Mouse (Mus musculus): Measurements from ENCODE around the gene Mlh1. TPM values are rescaled to one million over a fixed set of nuclear protein-coding genes. Genes with fewer than 3 reads are reported as not detected.
A peak's percentile ranks its signal among the peaks of the same experiment; 100 is the strongest.

Gene Mlh1
- polyA plus RNA-seq, 1 experiment = not detected

DNA sequence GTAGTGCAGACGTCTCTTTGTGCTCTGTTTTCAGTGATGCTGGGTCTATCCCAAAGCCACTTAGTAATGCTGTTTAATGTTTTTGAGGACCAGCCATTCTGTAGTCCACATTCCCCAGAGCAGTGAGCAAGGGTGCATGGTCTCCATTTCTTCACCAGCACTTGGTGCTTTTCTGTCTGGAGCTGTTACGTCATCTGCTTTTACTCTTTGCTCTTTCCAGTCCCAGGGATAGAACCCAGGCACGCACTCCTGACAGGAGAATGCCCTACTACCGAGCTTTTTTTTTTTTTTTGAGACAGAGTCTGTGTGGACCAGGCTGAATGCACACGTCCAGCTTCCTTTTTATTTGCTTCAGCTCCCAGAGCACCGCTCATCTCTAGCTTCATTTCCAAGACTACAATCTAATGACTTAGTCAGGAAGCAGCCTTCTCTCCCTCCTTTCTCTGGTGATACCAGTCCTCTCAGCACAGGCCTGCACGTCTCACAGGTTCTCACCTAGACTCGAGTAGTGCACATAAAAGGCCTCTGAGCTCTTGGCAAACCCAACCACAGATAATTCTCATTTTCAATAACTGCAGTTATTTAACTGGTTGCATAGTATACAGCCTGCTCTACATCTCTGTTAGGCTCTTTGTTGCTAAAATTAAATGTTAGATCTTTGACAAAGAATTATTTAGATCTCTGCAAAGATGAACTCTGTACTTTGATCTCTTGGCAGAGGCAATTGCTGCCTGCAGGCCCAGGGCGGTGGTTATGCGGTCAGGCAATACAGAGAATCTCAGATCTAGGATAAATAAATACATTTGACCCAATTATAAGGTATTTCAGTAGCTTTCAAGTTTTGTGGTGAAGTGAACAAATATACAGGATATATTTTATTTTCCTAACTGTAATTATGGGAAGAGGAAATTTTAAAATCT, 60.2 kb downstream of the Mlh1 start:
- no peak for TF ChIP-seq CTCF (IDR thresholded peaks at IDR 0.05; ENCODE audit: insufficient read depth, low read depth, low read length)
- no peak for TF ChIP-seq POLR2A (IDR thresholded peaks at IDR 0.05; ENCODE audit: insufficient read depth, low read depth, low read length)
- H3K4me1 ChIP-seq (ENCODE audit: control insufficient read depth, insufficient read depth, low read length) = no peaks in the 10 kb centered on the region
- 83% methylated on average over 10 of the region's 10 CpGs for WGBS
- H3K4me3 ChIP-seq (ENCODE audit: insufficient read depth, low read depth, low read length) = no peak overlapping the region
- no peak overlapping the region for H3K27ac ChIP-seq (ENCODE audit: insufficient read depth, low read depth, low read length)

DNA sequence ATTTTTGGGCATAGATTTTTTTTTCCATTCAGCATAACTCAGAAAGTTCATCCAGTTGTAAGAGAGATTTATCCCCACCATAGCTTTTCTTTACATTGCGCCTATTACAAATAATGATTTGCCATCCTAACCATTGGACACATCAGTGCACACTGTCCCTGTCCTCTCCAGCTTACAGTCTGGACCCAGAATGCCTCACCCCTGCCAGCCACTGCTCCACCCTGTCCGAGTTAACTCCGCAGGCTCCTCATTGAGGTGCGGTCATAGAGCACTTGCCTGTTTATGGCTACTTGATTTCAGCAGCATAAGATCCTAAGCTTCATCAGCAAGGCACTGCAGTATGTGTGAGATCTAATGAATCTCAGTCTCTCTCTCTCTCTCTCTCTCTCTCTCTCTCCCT, 61.2 kb downstream of the Mlh1 start:
- TF ChIP-seq CTCF (IDR thresholded peaks at IDR 0.05; ENCODE audit: insufficient read depth, low read depth, low read length) (no peak), POLR2A (IDR thresholded peaks at IDR 0.05; ENCODE audit: insufficient read depth, low read depth, low read length) (no peak)

DNA sequence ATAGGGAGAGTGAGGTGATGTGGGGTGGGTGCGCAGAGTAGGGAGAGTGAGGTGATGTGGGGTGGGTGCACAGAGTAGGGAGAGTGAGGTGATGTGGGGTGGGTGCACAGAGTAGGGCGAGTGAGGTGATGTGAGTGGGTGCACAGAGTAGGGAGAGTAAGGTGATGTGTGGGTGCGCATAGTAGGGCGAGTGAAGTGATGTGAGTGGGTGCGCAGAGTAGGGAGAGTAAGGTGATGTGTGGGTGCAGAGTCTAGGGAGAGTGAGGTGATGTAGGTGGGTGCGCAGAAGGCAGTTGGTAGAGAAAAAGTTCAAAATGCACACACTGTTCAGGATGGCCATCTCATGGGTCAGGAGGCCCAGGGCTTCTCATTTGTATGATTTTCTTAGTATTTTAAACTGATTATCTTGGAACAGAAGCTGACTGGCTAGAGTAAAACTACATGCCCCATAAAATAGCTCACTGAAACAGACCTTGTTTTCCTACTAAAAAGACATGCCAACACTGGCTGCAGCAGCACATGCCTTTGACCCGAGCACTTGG, 62.4 kb downstream of the Mlh1 start:
- H3K4me1 ChIP-seq (ENCODE audit: control insufficient read depth, insufficient read depth, low read length) = 0 out of 2 replicates have a peak, but pooled peaks cover 3% of the 10 kb centered on the region
- TF ChIP-seq CTCF (IDR thresholded peaks at IDR 0.05; ENCODE audit: insufficient read depth, low read depth, low read length) (no peak), POLR2A (IDR thresholded peaks at IDR 0.05; ENCODE audit: insufficient read depth, low read depth, low read length) (no peak)
- no peak overlapping the region for H3K27ac ChIP-seq (ENCODE audit: insufficient read depth, low read depth, low read length)
- 95% methylated on average over 7 of the region's 7 CpGs for WGBS
- no peak overlapping the region for H3K4me3 ChIP-seq (ENCODE audit: insufficient read depth, low read depth, low read length)

More for the DNA sequence above, 61.2 kb downstream of the Mlh1 start:
- Histone ChIP-seq H3K4me3 (ENCODE audit: insufficient read depth, low read depth, low read length) (no peak overlapping the region), H3K4me1 (ENCODE audit: control insufficient read depth, insufficient read depth, low read length) (no peaks in the 10 kb centered on the region), H3K27ac (ENCODE audit: insufficient read depth, low read depth, low read length) (no peak overlapping the region)
- 92% methylated on average over 4 of the region's 4 CpGs for WGBS

DNA sequence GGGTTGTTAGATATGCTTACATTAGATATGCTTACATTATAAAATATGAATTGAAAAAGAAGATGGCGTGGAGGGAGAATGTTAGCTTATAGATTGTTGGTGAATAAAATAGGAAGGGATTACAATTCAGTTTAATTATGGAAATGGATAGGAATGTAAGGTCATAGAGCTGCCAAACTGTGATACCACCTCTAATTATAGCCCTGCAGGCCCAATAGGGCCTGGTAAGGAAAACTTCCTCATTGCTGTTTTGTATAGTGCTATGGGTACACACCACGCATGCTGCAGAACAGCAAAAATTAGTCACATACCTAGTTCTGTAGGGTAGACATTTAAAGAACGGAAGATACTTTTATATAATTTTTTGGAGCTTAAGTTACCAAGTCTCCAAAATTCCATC, 63.4 kb downstream of the Mlh1 start:
- H3K4me3 ChIP-seq (ENCODE audit: insufficient read depth, low read depth, low read length) = no peak overlapping the region
- TF ChIP-seq CTCF (IDR thresholded peaks at IDR 0.05; ENCODE audit: insufficient read depth, low read depth, low read length) (no peak), POLR2A (IDR thresholded peaks at IDR 0.05; ENCODE audit: insufficient read depth, low read depth, low read length) (no peak)
- 0 out of 2 replicates have a peak, but pooled peaks cover 3% of the 10 kb centered on the region for H3K4me1 ChIP-seq (ENCODE audit: control insufficient read depth, insufficient read depth, low read length)
- WGBS = 98% methylated on average over 3 of the region's 3 CpGs
- H3K27ac ChIP-seq (ENCODE audit: insufficient read depth, low read depth, low read length) = no peak overlapping the region

DNA sequence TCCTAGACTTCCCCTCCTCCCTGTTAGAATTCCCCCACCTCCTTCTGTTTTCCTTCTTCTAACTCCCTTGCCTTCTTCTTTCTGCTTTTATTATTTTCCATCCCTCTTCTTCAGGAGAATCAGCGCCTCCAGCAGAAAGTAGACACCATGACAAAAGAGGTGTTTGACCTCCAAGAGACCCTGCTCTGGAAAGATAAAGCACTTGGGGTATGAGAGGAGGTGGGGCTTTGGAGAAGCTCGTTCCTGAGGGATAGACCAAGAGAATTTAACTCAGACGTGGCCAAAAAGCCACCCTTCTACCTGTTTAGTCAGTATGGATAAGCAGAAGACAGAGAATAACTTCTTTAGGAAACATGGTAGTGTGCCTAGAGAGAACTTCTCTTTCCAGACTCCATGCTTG, 63.9 kb downstream of the Mlh1 start:
- H3K27ac ChIP-seq (ENCODE audit: insufficient read depth, low read depth, low read length) = no peak overlapping the region
- 0 out of 2 replicates have a peak, but pooled peaks cover 3% of the 10 kb centered on the region for H3K4me1 ChIP-seq (ENCODE audit: control insufficient read depth, insufficient read depth, low read length)
- WGBS = 86% methylated on average over 3 of the region's 3 CpGs
- no peak overlapping the region for H3K4me3 ChIP-seq (ENCODE audit: insufficient read depth, low read depth, low read length)
- no peak for TF ChIP-seq POLR2A (IDR thresholded peaks at IDR 0.05; ENCODE audit: insufficient read depth, low read depth, low read length)
- no peak for TF ChIP-seq CTCF (IDR thresholded peaks at IDR 0.05; ENCODE audit: insufficient read depth, low read depth, low read length)

DNA sequence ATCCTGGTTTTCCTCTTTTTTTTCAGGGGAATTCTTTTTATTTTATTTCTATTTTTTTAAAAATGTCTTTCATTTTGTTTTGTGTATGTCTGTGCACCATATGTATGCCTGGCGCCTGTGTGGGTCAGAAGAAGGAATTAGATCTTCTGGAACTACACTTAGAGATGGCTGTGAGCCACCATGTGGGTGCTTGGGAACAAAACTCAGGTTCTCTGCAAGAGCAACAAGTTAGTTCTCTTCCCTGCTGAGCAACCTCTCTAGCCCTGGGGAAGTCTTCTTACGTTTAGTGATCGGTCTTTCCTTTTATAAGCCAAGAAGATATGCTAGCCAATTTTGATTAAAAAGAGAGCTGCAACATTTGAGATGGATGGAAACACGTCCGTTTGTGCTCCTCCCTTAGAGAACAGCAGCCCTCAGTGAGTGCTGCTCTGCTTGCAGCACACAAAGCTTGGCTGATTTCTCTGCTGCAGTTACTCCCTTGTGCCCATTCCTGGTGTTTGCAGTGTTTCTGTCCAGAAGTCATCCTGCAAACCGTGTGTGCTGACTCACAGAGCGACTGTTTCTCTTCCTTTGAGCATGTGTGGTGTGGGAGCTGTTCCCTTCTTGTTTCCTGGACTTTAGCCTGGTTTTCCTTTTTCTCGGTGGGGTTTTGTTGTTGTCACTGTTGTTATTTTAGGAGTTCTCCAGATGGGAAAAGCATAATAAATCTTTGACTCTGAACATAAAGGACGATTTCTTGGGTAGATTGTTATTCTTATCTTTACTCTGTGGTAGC, 66.8 kb downstream of the Mlh1 start:
- 0 out of 2 replicates have a peak, but pooled peaks cover 3% of the 10 kb centered on the region for H3K4me1 ChIP-seq (ENCODE audit: control insufficient read depth, insufficient read depth, low read length)
- no peak for TF ChIP-seq CTCF (IDR thresholded peaks at IDR 0.05; ENCODE audit: insufficient read depth, low read depth, low read length)
- TF ChIP-seq POLR2A (IDR thresholded peaks at IDR 0.05; ENCODE audit: insufficient read depth, low read depth, low read length) = no peak
- WGBS = 55% methylated on average over 9 of the region's 9 CpGs
- no peak overlapping the region for H3K27ac ChIP-seq (ENCODE audit: insufficient read depth, low read depth, low read length)
- no peak overlapping the region for H3K4me3 ChIP-seq (ENCODE audit: insufficient read depth, low read depth, low read length)

DNA sequence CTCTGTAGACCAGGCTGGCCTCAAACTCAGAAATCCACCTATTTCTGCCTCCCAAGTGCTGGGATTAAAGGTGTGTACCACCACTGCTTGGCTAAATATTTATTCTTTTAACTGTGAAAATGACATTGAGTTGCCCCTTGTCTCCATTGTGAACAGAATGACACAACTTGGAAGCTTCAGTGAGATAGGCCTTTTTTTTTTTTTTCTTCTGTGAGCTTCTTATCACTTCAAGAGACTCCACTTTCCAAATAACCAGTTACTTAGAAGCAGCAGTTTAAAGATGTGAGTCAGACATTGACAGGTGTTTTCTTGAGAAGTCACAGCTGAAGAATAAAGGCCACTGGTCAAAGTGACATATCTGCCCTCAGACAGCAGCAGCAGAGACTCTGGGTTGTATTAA, 71.4 kb downstream of the Mlh1 start:
- Histone ChIP-seq H3K27ac (ENCODE audit: insufficient read depth, low read depth, low read length) (no peak overlapping the region), H3K4me3 (ENCODE audit: insufficient read depth, low read depth, low read length) (no peak overlapping the region), H3K4me1 (ENCODE audit: control insufficient read depth, insufficient read depth, low read length) (peaks cover 5% of the 10 kb centered on the region; the same call in 1 of the 2 replicates)
- TF ChIP-seq CTCF (IDR thresholded peaks at IDR 0.05; ENCODE audit: insufficient read depth, low read depth, low read length) (no peak), POLR2A (IDR thresholded peaks at IDR 0.05; ENCODE audit: insufficient read depth, low read depth, low read length) (no peak)

DNA sequence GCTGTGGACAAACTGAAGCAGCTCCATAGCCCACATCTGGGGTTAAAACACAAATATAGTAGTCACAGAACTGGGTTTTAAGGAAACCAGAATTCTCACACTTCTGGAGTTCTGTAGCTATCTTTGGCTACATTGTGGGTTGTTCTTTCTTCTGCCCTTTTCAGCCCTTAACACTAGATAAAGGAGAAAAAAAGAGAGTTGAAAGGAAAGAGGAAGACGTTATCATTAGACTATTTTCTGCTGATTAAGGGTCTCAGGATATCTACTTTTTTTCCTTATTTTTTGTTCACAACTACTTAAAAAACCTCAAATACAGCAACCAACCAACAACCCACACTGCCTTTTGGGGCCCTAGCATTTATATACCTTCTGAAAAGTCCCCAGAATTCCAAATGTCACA, 73.3 kb downstream of the Mlh1 start:
- Histone ChIP-seq H3K27ac (ENCODE audit: insufficient read depth, low read depth, low read length) (peak overlapping the region; percentile 51), H3K4me3 (ENCODE audit: insufficient read depth, low read depth, low read length) (no peak overlapping the region), H3K4me1 (ENCODE audit: control insufficient read depth, insufficient read depth, low read length) (peaks cover 2% of the 10 kb centered on the region; the same call in 1 of the 2 replicates)
- WGBS = 33% methylated on average over 1 of the region's 1 CpGs
- TF ChIP-seq POLR2A (IDR thresholded peaks at IDR 0.05; ENCODE audit: insufficient read depth, low read depth, low read length) (no peak), CTCF (IDR thresholded peaks at IDR 0.05; ENCODE audit: insufficient read depth, low read depth, low read length) (no peak)

Measured in olfactory bulb, adult 2 months (tissue).